Mouse (Mus musculus) kidney, adult 8-10 months (tissue): Measurements from ENCODE around the gene Hoxd11.

ENCODE experiments used
- DNase-seq, 2 experiments: peaks; one replicate each; pipeline ENCODE4 v3.0.0; 2022

The Hoxd11 gene

GRCm38 (mm10) chr2:74682796-74683195, 3.4 kb downstream of the Hoxd11 start:
- DNase-seq, result no peak

- no peak for DNase-seq
Observed at GRCm38 (mm10) chr2:74683471-74683951, 4.2 kb downstream of the Hoxd11 start.

GRCm38 (mm10) chr2:74684106-74684505, 4.7 kb downstream of the Hoxd11 start:
- no peak for DNase-seq

GRCm38 (mm10) chr2:74685059-74685603, 5.8 kb downstream of the Hoxd11 start:
- no peak for DNase-seq

- DNase-seq, result peak; percentile 80 to 87
Observed at GRCm38 (mm10) chr2:74686301-74686987, 7.1 kb downstream of the Hoxd11 start.

- DNase-seq, result no peak
Observed at GRCm38 (mm10) chr2:74686988-74687697, 7.8 kb downstream of the Hoxd11 start.

GRCm38 (mm10) chr2:74687698-74688555, 8.6 kb downstream of the Hoxd11 start:
- DNase-seq, result no peak

- DNase-seq, result no peak
Observed at GRCm38 (mm10) chr2:74688795-74689573, 9.6 kb downstream of the Hoxd11 start.

- peak in 1 of 2 experiments; percentile 27 for DNase-seq
Observed at GRCm38 (mm10) chr2:74689574-74690337, 10.4 kb downstream of the Hoxd11 start.

GRCm38 (mm10) chr2:74690338-74690716, 11.0 kb downstream of the Hoxd11 start:
- DNase-seq, result no peak

- peak; percentile 88 to 92 for DNase-seq
Observed at GRCm38 (mm10) chr2:74691022-74691951, 11.9 kb downstream of the Hoxd11 start, which contains the start of gene Hoxd10. Gene Hoxd10 (plus strand): TSS chr2:74691924.

GRCm38 (mm10) chr2:74691995-74692807, 12.8 kb downstream of the Hoxd11 start:
- peak in 1 of 2 experiments; percentile 30 for DNase-seq

GRCm38 (mm10) chr2:74692808-74693431, 13.6 kb downstream of the Hoxd11 start:
- DNase-seq, result no peak

GRCm38 (mm10) chr2:74693432-74693827, 14.1 kb downstream of the Hoxd11 start:
- no peak for DNase-seq

- DNase-seq, result peak; percentile 71 to 72
Observed at GRCm38 (mm10) chr2:74694066-74694465, 14.7 kb downstream of the Hoxd11 start.

GRCm38 (mm10) chr2:74695383-74695782, 16.0 kb downstream of the Hoxd11 start:
- DNase-seq, result no peak

GRCm38 (mm10) chr2:74695813-74696430, 16.6 kb downstream of the Hoxd11 start:
- peak in 1 of 2 experiments; percentile 0 for DNase-seq
